ENCODE assay signal across 18 mouse cellular contexts in the genomic region with DNA sequence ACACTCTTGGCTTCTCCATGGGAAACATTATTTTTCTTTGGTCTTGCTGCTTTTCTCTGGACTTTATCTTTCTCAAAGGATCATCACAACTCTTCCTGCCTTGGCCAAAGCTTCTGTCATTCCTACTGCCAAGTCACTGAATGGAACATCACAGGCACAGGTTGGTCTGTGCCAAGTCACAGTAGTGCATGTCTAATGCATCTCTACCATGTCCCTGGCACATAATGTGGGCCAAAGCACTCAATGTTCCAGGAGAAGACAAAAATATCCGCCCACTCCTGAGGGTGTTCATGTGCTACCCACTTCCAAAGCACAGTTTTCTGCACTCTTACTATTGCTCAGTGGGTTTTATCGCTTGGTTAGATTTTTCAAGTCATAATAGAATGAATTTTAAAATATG.
DNase-seq lines count a peak whose midpoint lies in the region; ATAC-seq and TF ChIP-seq lines count a peak whose summit lies in the region.
"Had no signal": no experiment of that assay in that cellular context is flagged by ENCODE, and none has a peak within 500 bp of the region (broad histone marks: within the 10 kb centered on the region; RNA-seq: fewer than 3 reads in every experiment).

No protein-coding gene starts in this region.

- H3K4me2 ChIP-seq in heart, embryonic 11.5 days, result no peak overlapping the region
- H3K4me2 ChIP-seq in midbrain, postnatal 0 days (ENCODE audit: low read depth, low read length, poor library complexity, severe bottlenecking), result no peak overlapping the region
- no peak overlapping the region for H3K4me2 ChIP-seq in midbrain, embryonic 13.5 days (replicated peaks)
- H3K4me2 ChIP-seq: forebrain, embryonic 13.5 days; heart, embryonic 12.5 days; intestine, embryonic 15.5 days; midbrain, embryonic 12.5 days had no signal

- no peak for ATAC-seq in heart, embryonic 11.5 days (replicated peaks; ENCODE audit: insufficient number of reproducible peaks, low FRiP score, low TSS enrichment)
- ATAC-seq in midbrain, postnatal 0 days (ENCODE audit: low FRiP score), result no peak
- no peak for ATAC-seq in midbrain, embryonic 13.5 days
- ATAC-seq in granulocyte monocyte progenitor cell, adult 5-6 weeks (replicated peaks; ENCODE audit: poor library complexity, severe bottlenecking), result no peak
- ATAC-seq: forebrain, embryonic 13.5 days; intestine, embryonic 15.5 days had no signal

- no peak for TF ChIP-seq CTCF in midbrain, postnatal 0 days (IDR thresholded peaks at IDR 0.05)
- no peak for TF ChIP-seq CTCF in layer of hippocampus, adult 2 months (conservative IDR thresholded peaks at IDR 0.05)

- peak; percentile 11 to 46 for DNase-seq in heart, adult 18-20 months
- DNase-seq in midbrain, postnatal 0 days (ENCODE audit: low spot score), result peak; percentile 45
- DNase-seq in layer of hippocampus, adult 2 months (ENCODE audit: low spot score in 2 of 2), result peak; percentile 41 to 61
- DNase-seq in telencephalon, adult 2 months (ENCODE audit: low read depth, low spot score), result peak; percentile 55
- DNase-seq: adrenal gland, adult 2 months; embryo, embryonic 11 days; liver; lung, adult 2 months; thymus, adult 18-20 months had no signal

- WGBS in heart, embryonic 11.5 days (ENCODE audit: insufficient replicate concordance), result 82% methylated on average over 2 of the region's 2 CpGs
- 86% methylated on average over 2 of the region's 2 CpGs for WGBS in midbrain, postnatal 0 days
- WGBS in midbrain, embryonic 13.5 days, result 88% methylated on average over 2 of the region's 2 CpGs

- no peak overlapping the region for H3K27ac ChIP-seq in heart, embryonic 11.5 days (ENCODE audit: low read depth, low read length)
- no peak overlapping the region for H3K27ac ChIP-seq in midbrain, postnatal 0 days (ENCODE audit: low read depth, low read length)
- no peak overlapping the region for H3K27ac ChIP-seq in midbrain, embryonic 13.5 days
- H3K27ac ChIP-seq in layer of hippocampus, adult 2 months, result peak overlapping the region; percentile 29; the same call in 1 of the 2 replicates
- H3K27ac ChIP-seq: forebrain, embryonic 13.5 days; intestine, embryonic 15.5 days; macrophage; midbrain, embryonic 12.5 days had no signal

- H3K27me3 ChIP-seq in heart, embryonic 11.5 days (ENCODE audit: control insufficient read depth, insufficient read depth, low read length), result no peaks in the 10 kb centered on the region
- no peaks in the 10 kb centered on the region for H3K27me3 ChIP-seq in midbrain, postnatal 0 days (ENCODE audit: insufficient read depth, low read length)
- H3K27me3 ChIP-seq in midbrain, embryonic 13.5 days, result no peaks in the 10 kb centered on the region
- H3K27me3 ChIP-seq: forebrain, embryonic 13.5 days; heart, embryonic 12.5 days; intestine, embryonic 15.5 days; midbrain, embryonic 12.5 days had no signal

- no peaks in the 10 kb centered on the region for H3K9me3 ChIP-seq in heart, embryonic 11.5 days (replicated peaks; ENCODE audit: control insufficient read depth, low read length)
- no peaks in the 10 kb centered on the region for H3K9me3 ChIP-seq in midbrain, postnatal 0 days (ENCODE audit: low read length)
- no peaks in the 10 kb centered on the region for H3K9me3 ChIP-seq in midbrain, embryonic 13.5 days
- H3K9me3 ChIP-seq: forebrain, embryonic 13.5 days; heart, embryonic 12.5 days; intestine, embryonic 15.5 days; midbrain, embryonic 12.5 days had no signal

- H3K9ac ChIP-seq in heart, embryonic 11.5 days (ENCODE audit: low read depth, low read length), result no peak overlapping the region
- H3K9ac ChIP-seq in midbrain, postnatal 0 days (replicated peaks; ENCODE audit: low read length, poor library complexity, severe bottlenecking), result no peak overlapping the region
- no peak overlapping the region for H3K9ac ChIP-seq in midbrain, embryonic 13.5 days (replicated peaks)
- H3K9ac ChIP-seq: forebrain, embryonic 13.5 days; heart, embryonic 12.5 days; intestine, embryonic 15.5 days; midbrain, embryonic 12.5 days had no signal

- no peak overlapping the region for H3K4me3 ChIP-seq in heart, embryonic 11.5 days (ENCODE audit: low read depth, low read length)
- no peak overlapping the region for H3K4me3 ChIP-seq in midbrain, postnatal 0 days (ENCODE audit: low read depth, low read length)
- no peak overlapping the region for H3K4me3 ChIP-seq in midbrain, embryonic 13.5 days (replicated peaks)
- no peak overlapping the region for H3K4me3 ChIP-seq in layer of hippocampus, adult 2 months
- H3K4me3 ChIP-seq: forebrain, embryonic 13.5 days; heart, embryonic 12.5 days; intestine, embryonic 15.5 days; midbrain, embryonic 12.5 days had no signal

- H3K4me1 ChIP-seq in heart, embryonic 11.5 days (ENCODE audit: control insufficient read depth, insufficient read depth, low read length), result no peaks in the 10 kb centered on the region
- H3K4me1 ChIP-seq in midbrain, postnatal 0 days (ENCODE audit: insufficient read depth, low read length), result no peaks in the 10 kb centered on the region
- H3K4me1 ChIP-seq in midbrain, embryonic 13.5 days (replicated peaks), result no peaks in the 10 kb centered on the region
- H3K4me1 ChIP-seq: forebrain, embryonic 13.5 days; heart, embryonic 12.5 days; intestine, embryonic 15.5 days; midbrain, embryonic 12.5 days had no signal

- no peaks in the 10 kb centered on the region for H3K36me3 ChIP-seq in heart, embryonic 11.5 days (ENCODE audit: control insufficient read depth, insufficient read depth, low read length)
- no peaks in the 10 kb centered on the region for H3K36me3 ChIP-seq in midbrain, postnatal 0 days (ENCODE audit: insufficient read depth, low read length)
- no peaks in the 10 kb centered on the region for H3K36me3 ChIP-seq in midbrain, embryonic 13.5 days
- H3K36me3 ChIP-seq: G1E; heart, embryonic 12.5 days; intestine, embryonic 15.5 days; midbrain, embryonic 12.5 days had no signal
